ENCODE assay signal across 8 mouse cellular contexts in genomic region chr4:136177244-136177611, GRCm38 (mm10). TPM values are rescaled to one million over a fixed set of nuclear protein-coding genes. Genes with fewer than 3 reads are reported as not detected.
A peak's percentile ranks its signal among the peaks of the same experiment; 100 is the strongest.
DNase-seq lines count a peak whose midpoint lies in the region; ATAC-seq and TF ChIP-seq lines count a peak whose summit lies in the region.

No protein-coding gene starts in this region.

- no peak for TF ChIP-seq POLR2A in lung, adult 2 months (IDR thresholded peaks at IDR 0.05; ENCODE audit: borderline replicate concordance, extremely low read depth, low read depth, low read length)

- no peaks in the 10 kb centered on the region for H3K27me3 ChIP-seq in lung, embryonic 14.5 days (ENCODE audit: insufficient read depth, low read length)
- H3K27me3 ChIP-seq in kidney, embryonic 14.5 days (ENCODE audit: control insufficient read depth, insufficient read depth, low read length): no peaks in the 10 kb centered on the region
- H3K27me3 ChIP-seq in neural tube, embryonic 13.5 days: peaks cover 3% of the 10 kb centered on the region; the same call in 1 of the 2 replicates

- no peak for TF ChIP-seq CTCF in lung, embryonic 14.5 days (IDR thresholded peaks at IDR 0.05; ENCODE audit: low read depth)
- no peak for TF ChIP-seq CTCF in lung, adult 2 months (IDR thresholded peaks at IDR 0.05; ENCODE audit: insufficient read depth, low read length)

- no peak overlapping the region for H3K4me3 ChIP-seq in lung, embryonic 14.5 days (ENCODE audit: low read depth, low read length)
- H3K4me3 ChIP-seq in lung, adult 2 months (replicated peaks; ENCODE audit: extremely low read depth, low read depth, low read length): no peak overlapping the region
- no peak overlapping the region for H3K4me3 ChIP-seq in kidney, embryonic 14.5 days (ENCODE audit: low read length)
- H3K4me3 ChIP-seq in neural tube, embryonic 13.5 days: no peak overlapping the region

- H3K4me2 ChIP-seq in lung, embryonic 14.5 days: peak overlapping the region; percentile 29
- no peak overlapping the region for H3K4me2 ChIP-seq in kidney, embryonic 14.5 days (replicated peaks; ENCODE audit: low read depth, low read length)
- no peak overlapping the region for H3K4me2 ChIP-seq in neural tube, embryonic 13.5 days

- H3K4me1 ChIP-seq in lung, embryonic 14.5 days (ENCODE audit: insufficient read depth): peaks cover 30% of the 10 kb centered on the region
- peaks cover 23% of the 10 kb centered on the region for H3K4me1 ChIP-seq in lung, adult 2 months (ENCODE audit: control insufficient read depth, insufficient read depth, low read length)
- H3K4me1 ChIP-seq in kidney, embryonic 14.5 days (ENCODE audit: control insufficient read depth, insufficient read depth, low read length): peaks cover 45% of the 10 kb centered on the region
- peaks cover 57% of the 10 kb centered on the region for H3K4me1 ChIP-seq in neural tube, embryonic 13.5 days (replicated peaks)

- H3K36me3 ChIP-seq in lung, embryonic 14.5 days (ENCODE audit: insufficient read depth): 0 out of 2 replicates have a peak, but pooled peaks cover 8% of the 10 kb centered on the region
- no peaks in the 10 kb centered on the region for H3K36me3 ChIP-seq in kidney, embryonic 14.5 days (ENCODE audit: control insufficient read depth, insufficient read depth, low read length)
- no peaks in the 10 kb centered on the region for H3K36me3 ChIP-seq in neural tube, embryonic 13.5 days

- peak overlapping the region; percentile 79 for H3K27ac ChIP-seq in lung, embryonic 14.5 days (ENCODE audit: low read depth)
- H3K27ac ChIP-seq in kidney, embryonic 14.5 days (ENCODE audit: low read depth, low read length): peak overlapping the region; percentile 47; the same call in 1 of the 2 replicates
- peak overlapping the region; percentile 6; the same call in 1 of the 2 replicates for H3K27ac ChIP-seq in neural tube, embryonic 13.5 days (replicated peaks)

- peak; percentile 45 for DNase-seq in lung, embryonic 14.5 days
- no peak for DNase-seq in lung, adult 2 months
- DNase-seq in adrenal gland, postnatal 10 days: no peak
- DNase-seq in yolk sac, embryonic 10.5 days (ENCODE audit: low spot score): no peak
- no peak for DNase-seq in left cerebral cortex, postnatal 14 days (ENCODE audit: low spot score in 2 of 2)

- 28% methylated on average over 8 of the region's 8 CpGs for WGBS in lung, embryonic 14.5 days
- WGBS in lung, adult 2 months: 18% methylated on average over 8 of the region's 8 CpGs
- 32% methylated on average over 8 of the region's 8 CpGs for WGBS in kidney, embryonic 14.5 days
- 37% methylated on average over 8 of the region's 8 CpGs for WGBS in neural tube, embryonic 13.5 days

- intact Hi-C loops in left cerebral cortex, postnatal 14 days (cut with DNase I): no loop called here

- H3K9me3 ChIP-seq in lung, embryonic 14.5 days (ENCODE audit: low read depth, low read length): no peaks in the 10 kb centered on the region
- no peaks in the 10 kb centered on the region for H3K9me3 ChIP-seq in kidney, embryonic 14.5 days (ENCODE audit: control insufficient read depth, low read length)
- no peaks in the 10 kb centered on the region for H3K9me3 ChIP-seq in neural tube, embryonic 13.5 days

- ATAC-seq in lung, embryonic 14.5 days (ENCODE audit: insufficient read depth): no peak
- ATAC-seq in erythroid progenitor cell, adult 5-6 weeks (replicated peaks; ENCODE audit: low FRiP score, poor library complexity, severe bottlenecking): peak; percentile 8
- ATAC-seq in kidney, embryonic 14.5 days (ENCODE audit: low FRiP score, low TSS enrichment): no peak
- no peak for ATAC-seq in neural tube, embryonic 13.5 days (ENCODE audit: low read depth)

- H3K9ac ChIP-seq in lung, embryonic 14.5 days: peak overlapping the region; percentile 20; the same call in 1 of the 2 replicates
- no peak overlapping the region for H3K9ac ChIP-seq in kidney, embryonic 14.5 days (ENCODE audit: low read depth, low read length)
- no peak overlapping the region for H3K9ac ChIP-seq in neural tube, embryonic 13.5 days

RNA-seq across cellular contexts. Expression of gene E2f2, which starts 5.0 kb away (rescaled TPM):
- polyA plus RNA-seq in lung, embryonic 14.5 days (2014; fragmentation: Nextera tagmentation; extraction: Ambion mirVana): 5.5 and 6.5 TPM in 2 replicates
- polyA plus RNA-seq in lung, adult 2 months (2012; rRNA removed): 8.9 and 11.2 TPM in 2 replicates
- total RNA-seq in erythroid progenitor cell, adult 5-6 weeks (2015; ENCODE audit: low replicate concordance): 276 and 287 TPM in 2 replicates
- total RNA-seq in erythroid progenitor cell, adult 5-6 weeks (2017; ENCODE audit: low replicate concordance): 288 and 298 TPM in 2 replicates
- 5.7 and 6.0 TPM in 2 replicates for polyA plus RNA-seq in kidney, embryonic 14.5 days (2014; fragmentation: Nextera tagmentation; extraction: Ambion mirVana)
- polyA plus RNA-seq in neural tube, embryonic 13.5 days (2015; fragmentation: Nextera tagmentation; extraction: Ambion mirVana): 2.5 and 3.3 TPM in 2 replicates
- 10 to 100 TPM in 1 of 2 experiments, 1 to 10 TPM in 1; 7.9 to 14.8 TPM for total RNA-seq in adrenal gland, postnatal 10 days (2021)
- under 1 TPM; 0.90 to 0.93 TPM for total RNA-seq in left cerebral cortex, postnatal 14 days (2021)

RNA-seq across cellular contexts. Expression of gene Asap3, which starts 28.9 kb away (rescaled TPM):
- 4.4 and 5.4 TPM in 2 replicates for polyA plus RNA-seq in lung, embryonic 14.5 days (2014; fragmentation: Nextera tagmentation; extraction: Ambion mirVana)
- 8.7 and 9.3 TPM in 2 replicates for polyA plus RNA-seq in lung, adult 2 months (2012; rRNA removed)
- total RNA-seq in erythroid progenitor cell, adult 5-6 weeks (2015; ENCODE audit: low replicate concordance): not detected in 2 replicates
- 0.53 and 0.90 TPM in 2 replicates for total RNA-seq in erythroid progenitor cell, adult 5-6 weeks (2017; ENCODE audit: low replicate concordance)
- polyA plus RNA-seq in kidney, embryonic 14.5 days (2014; fragmentation: Nextera tagmentation; extraction: Ambion mirVana): 2.0 and 3.0 TPM in 2 replicates
- polyA plus RNA-seq in neural tube, embryonic 13.5 days (2015; fragmentation: Nextera tagmentation; extraction: Ambion mirVana): 8.6 and 8.8 TPM in 2 replicates
- total RNA-seq in adrenal gland, postnatal 10 days (2021): 1 to 10 TPM; 5.0 to 7.9 TPM
- 1 to 10 TPM; 3.9 to 4.2 TPM for total RNA-seq in left cerebral cortex, postnatal 14 days (2021)

RNA-seq across cellular contexts. Expression of gene Id3, which starts 33.9 kb away (rescaled TPM):
- 469 and 477 TPM in 2 replicates for polyA plus RNA-seq in lung, embryonic 14.5 days (2014; fragmentation: Nextera tagmentation; extraction: Ambion mirVana)
- 390 and 505 TPM in 2 replicates for polyA plus RNA-seq in lung, adult 2 months (2012; rRNA removed)
- total RNA-seq in erythroid progenitor cell, adult 5-6 weeks (2015; ENCODE audit: low replicate concordance): 14.7 TPM in 1 of 2 replicates, not detected in the other
- 2.7 TPM in 1 of 2 replicates, not detected in the other for total RNA-seq in erythroid progenitor cell, adult 5-6 weeks (2017; ENCODE audit: low replicate concordance)
- polyA plus RNA-seq in kidney, embryonic 14.5 days (2014; fragmentation: Nextera tagmentation; extraction: Ambion mirVana): 848 and 979 TPM in 2 replicates
- 235 and 273 TPM in 2 replicates for polyA plus RNA-seq in neural tube, embryonic 13.5 days (2015; fragmentation: Nextera tagmentation; extraction: Ambion mirVana)
- 100 to 1,000 TPM in 1 of 2 experiments, 10 to 100 TPM in 1; 97.2 to 110 TPM for total RNA-seq in adrenal gland, postnatal 10 days (2021)
- 10 to 100 TPM; 30.2 to 53.1 TPM for total RNA-seq in left cerebral cortex, postnatal 14 days (2021)

Comparison
In these comparisons a context has a peak if more than half of its experiments do, and no peak if none do; other contexts are left out.
1. H3K27ac ChIP-seq: peak in every context shown above with its lines; median percentile 79 in lung, embryonic 14.5 days; 47 in kidney, embryonic 14.5 days; 6 in neural tube, embryonic 13.5 days.